Comparison of ENCODE assay signal across 30 mouse cellular contexts in genomic region chr6:6930831-6931230, GRCm38 (mm10). TPM values are rescaled to one million over a fixed set of nuclear protein-coding genes. Genes with fewer than 3 reads are reported as not detected.
"Had no signal": no experiment of that assay in that cellular context is flagged by ENCODE, and none has a peak within 500 bp of the region (broad histone marks: within the 10 kb centered on the region; RNA-seq: fewer than 3 reads in every experiment).

No protein-coding gene starts in this region.

- H3K4me1 ChIP-seq: heart, embryonic 13.5 days; heart, embryonic 15.5 days; hindbrain, embryonic 13.5 days; hindbrain, embryonic 15.5 days; kidney, embryonic 15.5 days; liver, embryonic 13.5 days; liver, embryonic 15.5 days had no signal

- H3K9ac ChIP-seq: heart, embryonic 13.5 days; heart, embryonic 15.5 days; hindbrain, embryonic 13.5 days; hindbrain, embryonic 15.5 days; kidney, embryonic 15.5 days; limb, embryonic 12.5 days; liver, embryonic 13.5 days; liver, embryonic 15.5 days had no signal

- H3K9me3 ChIP-seq: heart, embryonic 13.5 days; heart, embryonic 15.5 days; hindbrain, embryonic 13.5 days; hindbrain, embryonic 15.5 days; kidney, embryonic 15.5 days; limb, embryonic 12.5 days; liver, embryonic 13.5 days; liver, embryonic 15.5 days had no signal

- DNase-seq: gastrocnemius, postnatal 14 days; gastrocnemius, postnatal 36 days; heart, adult 11 months; heart, adult 2 months; heart, postnatal 14 days; heart, postnatal 36 days; kidney, adult 11 months; kidney, adult 2 months; kidney, adult 9 months; kidney, postnatal 14 days; kidney, postnatal 36 days; layer of hippocampus, adult 9-11 months; layer of hippocampus, postnatal 36 days; liver; liver, embryonic 13.5 days had no signal

- H3K36me3 ChIP-seq: heart, embryonic 13.5 days; heart, embryonic 15.5 days; hindbrain, embryonic 13.5 days; hindbrain, embryonic 15.5 days; kidney, embryonic 15.5 days; limb, embryonic 12.5 days; liver, embryonic 13.5 days; liver, embryonic 15.5 days had no signal

- ATAC-seq: hindbrain, postnatal 0 days; intestine, embryonic 16.5 days had no signal

- H3K27ac ChIP-seq: heart, adult 2 months; heart, embryonic 13.5 days; heart, embryonic 15.5 days; hindbrain, embryonic 13.5 days; hindbrain, embryonic 15.5 days; hindbrain, postnatal 0 days; kidney, embryonic 15.5 days; kidney, postnatal 0 days; limb, embryonic 12.5 days; liver, embryonic 13.5 days; liver, embryonic 15.5 days had no signal

- H3K27me3 ChIP-seq: heart, embryonic 13.5 days; heart, embryonic 15.5 days; hindbrain, embryonic 13.5 days; hindbrain, embryonic 15.5 days; kidney, embryonic 15.5 days; limb, embryonic 12.5 days; liver, embryonic 13.5 days; liver, embryonic 15.5 days had no signal

- H3K4me3 ChIP-seq: heart, adult 2 months; heart, embryonic 13.5 days; heart, embryonic 15.5 days; hindbrain, embryonic 13.5 days; hindbrain, embryonic 15.5 days; kidney, embryonic 15.5 days; limb, embryonic 12.5 days; liver, embryonic 13.5 days; liver, embryonic 15.5 days had no signal

- H3K4me2 ChIP-seq: heart, embryonic 11.5 days; heart, embryonic 13.5 days; heart, embryonic 15.5 days; hindbrain, embryonic 13.5 days; hindbrain, embryonic 15.5 days; kidney, embryonic 15.5 days; limb, embryonic 12.5 days; liver, embryonic 11.5 days; liver, embryonic 13.5 days; liver, embryonic 15.5 days had no signal

RNA-seq across cellular contexts. Expression of gene Dlx5, which starts 48.9 kb away (rescaled TPM):
- total RNA-seq: gastrocnemius, adult 18-20 months; gastrocnemius, adult 8-10 months; gastrocnemius, postnatal 14 days; gastrocnemius, postnatal 36 days; hematopoietic stem cell, adult 5-6 weeks; hindbrain, postnatal 0 days had no signal
- polyA plus RNA-seq: hindbrain, postnatal 0 days; kidney, adult 2 months; liver, embryonic 13.5 days; liver, embryonic 15.5 days had no signal
